Mouse (Mus musculus) E14TG2a.4 (cell line): ENCODE data around the gene Defb46.

Experiments used
- CTCF ChIP-seq: conservative IDR thresholded peaks from 2 replicates; pipeline ENCODE4 v1.5.1; 2014; ENCODE audit warnings: low read length
- NANOG ChIP-seq: IDR thresholded peaks from 2 replicates; pipeline ENCODE4 v1.6.1; 2014; ENCODE audit warnings: borderline replicate concordance, low read length, mixed read lengths
- POU5F1 ChIP-seq: IDR thresholded peaks from 2 replicates; pipeline ENCODE4 v1.6.1; 2014; ENCODE audit warnings: low read length, borderline replicate concordance

- TF ChIP-seq CTCF (no peak), POU5F1 (no peak), NANOG (no peak)
Measured at GRCm38 (mm10) chr8:19247280-19247679, 7.6 kb downstream of the Defb46 start, which contains the start of gene Defb5.
